Mouse (Mus musculus) G1E (cell line): ENCODE measurements around the gene Nrap. TPM values are rescaled to one million over a fixed set of nuclear protein-coding genes. Genes with fewer than 3 reads are reported as not detected.
"Not testable (repeated sequence)": the region's sequence is repeated elsewhere in the genome, so short reads cannot be mapped to it uniquely, and the experiment has no call there.

Experiments
- ATAC-seq: 2 replicates; pipeline ENCODE4 v1.8.0; 2016; ENCODE audit warnings: mild to moderate bottlenecking; ENCODE audit not compliant: insufficient number of reproducible peaks, poor library complexity, low FRiP score, severe bottlenecking; ENCODE audit errors: extremely low read depth
- DNase-seq: peaks from one replicate; pipeline ENCODE4 v3.0.0; 2012; ENCODE audit warnings: low spot score
- H3K27me3 ChIP-seq: 2 replicates; pipeline ENCODE4 v1.6.1; 2012; ENCODE audit warnings: mild to moderate bottlenecking, low read length, inconsistent platforms; ENCODE audit not compliant: insufficient read depth
- H3K36me3 ChIP-seq: replicated peaks from 2 replicates; pipeline ENCODE3; 2012; ENCODE audit warnings: mild to moderate bottlenecking, inconsistent platforms
- H3K4me1 ChIP-seq: 2 replicates; pipeline ENCODE4 v1.6.1; 2012; ENCODE audit warnings: low read depth, low read length, inconsistent platforms, mixed read lengths; ENCODE audit not compliant: insufficient read depth
- H3K4me3 ChIP-seq: 2 replicates; pipeline ENCODE4 v1.5.1; 2012; ENCODE audit warnings: low read depth, mild to moderate bottlenecking, inconsistent platforms, low read length, moderate library complexity, mixed read lengths
- H3K9me3 ChIP-seq: replicated peaks from 2 replicates; pipeline ENCODE4 v1.6.1; 2012; ENCODE audit warnings: inconsistent platforms
- CTCF ChIP-seq: IDR thresholded peaks from 2 replicates; pipeline ENCODE4 v1.5.1; 2012; ENCODE audit warnings: low read depth, low read length, inconsistent platforms, mixed read lengths
- GATA1 ChIP-seq: IDR thresholded peaks from 2 replicates; pipeline ENCODE4 v1.6.1; 2012; ENCODE audit warnings: borderline replicate concordance, low read length, inconsistent platforms, mixed read lengths
- GATA2 ChIP-seq: IDR thresholded peaks from 2 replicates; pipeline ENCODE4 v1.6.1; 2012; ENCODE audit warnings: low read depth, low read length, inconsistent platforms, borderline replicate concordance
- POLR2AphosphoS5 ChIP-seq: IDR thresholded peaks from 2 replicates; pipeline ENCODE4 v1.6.1; 2012; ENCODE audit warnings: low read depth, low read length, inconsistent platforms; ENCODE audit not compliant: insufficient replicate concordance
- TAL1 ChIP-seq: conservative IDR thresholded peaks from 2 replicates; pipeline ENCODE4 v1.6.1; 2012; ENCODE audit warnings: low read depth, low read length, inconsistent platforms, mixed read lengths
- polyA plus RNA-seq: library from polyadenylated mRNA; stranded (reverse); fragments of >175 nt; gene quantifications from 2 replicates; pipeline ENCODE4 v1.2.3, GENCODE M21; 2012
- total RNA-seq, 2 experiments: library from RNA; stranded (forward) in 1 of 2; stranded (reverse) in 1 of 2; fragments of 200-1000 nt in 1 of 2; fragments of >200 nt in 1 of 2; fragmentation: Nextera tagmentation in 1 of 2; gene quantifications; 2 replicates each; pipeline ENCODE4 v1.2.3; 2014 to 2017

The Nrap gene
- total and polyA plus RNA-seq, 3 experiments: 0.02 to 0.23 (median 0.05) TPM

DNA sequence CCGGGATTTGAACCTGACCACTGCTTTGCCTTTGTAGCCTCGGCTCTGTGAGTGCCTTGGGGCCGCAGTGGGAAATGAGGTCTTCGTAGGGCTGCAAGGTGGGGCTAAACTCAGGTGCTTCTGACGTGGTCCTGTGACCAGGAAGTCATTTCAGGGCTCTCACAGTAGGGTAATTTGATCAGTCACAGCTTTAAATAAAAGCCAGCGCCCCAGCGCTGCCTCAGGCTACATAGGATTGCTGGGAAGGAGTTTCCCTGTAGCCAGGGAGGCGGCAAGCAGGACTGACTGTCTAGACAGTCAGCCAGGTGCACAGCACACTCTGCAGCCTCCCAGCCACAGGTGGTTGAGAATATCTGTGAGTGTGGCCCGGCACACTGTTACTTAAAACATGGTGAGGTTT is 29.6 kb upstream of the Nrap start:
- no peak for DNase-seq
- TF ChIP-seq GATA1 (no peak), TAL1 (no peak), GATA2 (no peak), POLR2AphosphoS5 (no peak), CTCF (no peak)
- Histone ChIP-seq H3K4me3 (no peak overlapping the region), H3K9me3 (0 out of 2 replicates have a peak, but pooled peaks cover 2% of the 10 kb centered on the region), H3K4me1 (peaks cover 3% of the 10 kb centered on the region; the same call in 1 of the 2 replicates), H3K27me3 (no peaks in the 10 kb centered on the region), H3K36me3 (peaks cover 54% of the 10 kb centered on the region)
- no peak for ATAC-seq

DNA sequence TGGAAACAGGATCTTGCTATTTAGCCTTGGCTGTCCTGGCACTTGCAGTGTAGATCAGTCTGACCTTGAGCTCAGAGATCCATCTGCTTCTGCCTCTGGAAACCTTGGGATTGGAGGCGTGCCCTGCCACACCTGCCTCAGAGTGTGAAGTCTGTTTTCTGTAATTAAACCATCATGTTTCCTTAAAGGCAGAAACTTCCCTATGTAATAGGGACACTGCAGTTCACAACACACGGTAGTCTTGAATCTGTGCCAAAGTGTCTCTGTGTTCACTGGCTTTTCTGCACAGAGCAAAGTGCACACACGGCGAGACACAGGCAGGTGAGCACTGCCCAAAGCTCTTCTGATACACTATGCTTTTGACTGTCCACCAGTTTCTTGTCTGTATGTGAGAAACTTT is 28.6 kb upstream of the Nrap start:
- 0 out of 2 replicates have a peak, but pooled peaks cover 2% of the 10 kb centered on the region for H3K9me3 ChIP-seq
- H3K27me3 ChIP-seq: no peaks in the 10 kb centered on the region
- H3K36me3 ChIP-seq: peaks cover 43% of the 10 kb centered on the region
- H3K4me1 ChIP-seq: peaks cover 3% of the 10 kb centered on the region; the same call in 1 of the 2 replicates
- no peak for ATAC-seq
- no peak for TF ChIP-seq CTCF
- no peak for TF ChIP-seq GATA1
- no peak for TF ChIP-seq POLR2AphosphoS5
- no peak for TF ChIP-seq GATA2
- no peak for TF ChIP-seq TAL1
- H3K4me3 ChIP-seq: no peak overlapping the region
- DNase-seq: no peak

DNA sequence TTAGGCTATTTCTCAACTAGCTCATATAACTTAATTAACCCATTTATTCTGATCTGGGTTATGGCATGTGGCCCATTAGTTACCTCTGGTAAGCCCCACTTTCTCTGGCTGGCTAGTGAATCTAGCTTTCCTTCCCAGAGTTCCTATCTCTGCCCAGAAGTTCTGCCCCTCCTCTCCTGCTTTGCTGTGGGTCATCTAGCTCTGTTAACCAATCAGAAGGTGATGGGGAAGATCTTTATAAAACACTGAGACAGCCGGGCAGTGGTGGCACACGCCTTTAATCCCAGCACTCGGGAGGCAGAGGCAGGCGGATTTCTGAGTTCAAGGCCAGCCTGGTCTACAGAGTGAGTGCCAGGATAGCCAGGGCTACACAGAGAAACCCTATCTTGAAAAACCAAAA is 20.0 kb upstream of the Nrap start:
- H3K27me3 ChIP-seq, ATAC-seq, DNase-seq, H3K4me3 ChIP-seq, H3K9me3 ChIP-seq, H3K4me1 ChIP-seq: not testable (repeated sequence)
- H3K36me3 ChIP-seq: peaks cover 50% of the 10 kb centered on the region

DNA sequence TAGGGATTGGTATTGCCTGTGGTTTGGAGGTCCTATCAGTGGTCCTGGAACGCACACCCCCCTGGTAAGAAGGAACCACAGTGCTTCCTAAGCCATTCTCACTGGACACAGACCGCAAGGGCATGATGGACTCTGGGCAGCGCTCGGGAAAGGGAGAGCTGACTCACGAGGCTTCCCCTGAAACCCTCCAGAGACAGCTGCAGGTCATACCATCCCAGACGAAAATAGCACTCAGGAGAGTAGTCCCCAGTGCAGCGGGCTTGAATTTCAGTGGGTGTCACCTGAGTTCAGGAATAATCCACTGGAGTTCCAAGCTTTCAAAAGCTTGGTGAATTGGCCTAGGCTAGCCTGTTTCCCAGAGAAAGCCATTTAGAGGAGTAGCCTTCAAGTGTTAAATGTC is 16.7 kb upstream of the Nrap start:
- no peak for TF ChIP-seq TAL1
- no peak for TF ChIP-seq POLR2AphosphoS5
- no peak for TF ChIP-seq GATA2
- TF ChIP-seq CTCF: no peak
- TF ChIP-seq GATA1: no peak
- peaks cover 5% of the 10 kb centered on the region; the same call in 1 of the 2 replicates for H3K9me3 ChIP-seq
- DNase-seq: no peak
- peaks cover 8% of the 10 kb centered on the region for H3K4me1 ChIP-seq
- H3K27me3 ChIP-seq: no peaks in the 10 kb centered on the region
- no peak for ATAC-seq
- H3K4me3 ChIP-seq: no peak overlapping the region
- peaks cover 79% of the 10 kb centered on the region for H3K36me3 ChIP-seq

DNA sequence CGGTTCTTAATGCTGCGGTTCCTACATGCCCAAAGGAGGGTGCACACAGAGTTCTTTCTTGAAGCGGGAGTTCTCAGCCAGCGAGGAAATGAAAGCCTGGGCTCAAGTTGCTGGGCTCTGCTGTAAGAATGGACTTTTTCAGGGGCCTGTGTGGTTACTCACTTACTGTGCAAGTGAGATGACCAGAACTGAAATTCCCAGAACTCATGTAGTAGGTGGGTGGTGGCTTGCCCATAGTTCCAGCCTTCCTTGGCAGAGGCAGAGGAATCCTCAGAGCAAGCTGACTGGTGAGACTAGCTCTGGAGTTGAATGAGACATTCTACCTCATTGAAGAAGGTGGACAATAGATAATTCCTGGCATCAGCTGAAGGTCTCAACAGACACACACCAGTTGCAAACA is 16.0 kb upstream of the Nrap start:
- H3K9me3 ChIP-seq: peaks cover 5% of the 10 kb centered on the region; the same call in 1 of the 2 replicates
- TF ChIP-seq TAL1 (no peak), CTCF (no peak), POLR2AphosphoS5 (no peak), GATA2 (no peak), GATA1 (no peak)
- peaks cover 86% of the 10 kb centered on the region for H3K36me3 ChIP-seq
- peaks cover 14% of the 10 kb centered on the region for H3K4me1 ChIP-seq
- H3K4me3 ChIP-seq: no peak overlapping the region
- ATAC-seq: no peak
- DNase-seq: no peak
- H3K27me3 ChIP-seq: no peaks in the 10 kb centered on the region

DNA sequence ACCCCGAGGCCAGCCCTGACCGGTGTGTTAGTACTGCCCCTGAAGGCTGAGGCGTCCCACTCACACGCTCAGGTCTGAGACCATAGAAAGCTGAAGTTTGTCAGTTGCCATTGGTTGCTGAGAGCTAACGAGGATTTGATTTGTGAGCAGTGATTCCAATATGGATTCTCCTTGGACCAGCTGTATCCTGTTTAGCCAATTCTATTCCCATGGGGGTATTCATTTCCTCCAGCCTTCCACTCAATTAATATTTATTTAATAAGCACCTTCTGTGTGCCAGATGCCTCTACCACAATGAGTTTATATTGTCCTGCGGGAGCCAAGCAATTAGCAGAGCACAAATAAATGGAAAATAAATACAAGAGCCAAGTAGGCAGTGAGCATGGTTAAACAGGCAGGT is 12.0 kb upstream of the Nrap start:
- no peak for ATAC-seq
- no peaks in the 10 kb centered on the region for H3K9me3 ChIP-seq
- no peak overlapping the region for H3K4me3 ChIP-seq
- no peaks in the 10 kb centered on the region for H3K27me3 ChIP-seq
- peaks cover 50% of the 10 kb centered on the region for H3K4me1 ChIP-seq
- no peak for DNase-seq
- TF ChIP-seq CTCF (no peak), GATA1 (no peak), POLR2AphosphoS5 (no peak), TAL1 (no peak), GATA2 (no peak)
- peaks cover 76% of the 10 kb centered on the region for H3K36me3 ChIP-seq

DNA sequence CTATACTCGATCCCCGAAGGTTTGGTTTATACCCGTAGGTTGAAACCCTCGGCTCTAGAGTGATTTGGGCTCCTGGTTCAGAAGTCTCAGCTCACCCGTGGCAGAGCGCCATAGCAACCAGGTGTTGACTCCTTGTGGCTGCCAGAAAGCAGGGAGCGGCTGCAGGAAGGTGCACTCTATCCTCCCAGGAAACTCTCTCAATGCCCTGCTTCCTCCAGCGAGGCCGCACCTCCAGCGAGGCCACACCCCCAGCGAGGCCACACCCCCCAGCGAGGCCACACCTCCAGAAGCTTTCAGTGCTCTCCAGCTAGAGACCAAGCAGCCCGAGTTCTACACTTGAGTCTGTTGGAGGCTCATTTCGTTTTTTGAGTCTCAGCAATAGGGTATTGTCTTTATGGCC is 10.4 kb upstream of the Nrap start:
- no peaks in the 10 kb centered on the region for H3K27me3 ChIP-seq
- TF ChIP-seq GATA1: no peak
- TF ChIP-seq GATA2: no peak
- no peak for TF ChIP-seq POLR2AphosphoS5
- no peak for TF ChIP-seq CTCF
- TF ChIP-seq TAL1: no peak
- H3K4me3 ChIP-seq: peak overlapping the region; percentile 46; the same call in 1 of the 2 replicates
- H3K4me1 ChIP-seq: peaks cover 63% of the 10 kb centered on the region
- ATAC-seq (peak; percentile 67), DNase-seq (peak; percentile 67)
- H3K9me3 ChIP-seq: no peaks in the 10 kb centered on the region
- peaks cover 62% of the 10 kb centered on the region for H3K36me3 ChIP-seq
